Mouse (Mus musculus) MEL (cell line): ENCODE measurements at regions not wholly inside any gene's neighbourhood (a gene's known extent, or its start where the extent isn't known, plus 50 kb on each side); places are given as distances from the start of the nearest gene placed in this dataset.

Source experiments
- CTCF ChIP-seq, 3 experiments: IDR thresholded peaks in 2 of 3; conservative IDR thresholded peaks in 1 of 3; 2 replicates each; pipeline ENCODE4 v1.5.1; 2011 to 2012; ENCODE audit warnings: low read length in 3 of 3, low read depth in 2 of 3, mild to moderate bottlenecking in 2 of 3, improper control_type of control experiment in 1 of 3, inconsistent platforms in 1 of 3, mixed read lengths in 1 of 3, moderate library complexity in 1 of 3; ENCODE audit not compliant: control insufficient read depth in 1 of 3, insufficient read depth in 1 of 3, poor library complexity in 1 of 3, severe bottlenecking in 1 of 3
- EP300 ChIP-seq, 2 experiments: IDR thresholded peaks; 2 replicates each; pipeline ENCODE4 v1.6.1; 2011; ENCODE audit warnings: improper control_type of control experiment in 2 of 2, low read length in 2 of 2, low read depth in 1 of 2, mild to moderate bottlenecking in 1 of 2
- HCFC1 ChIP-seq: IDR thresholded peaks from 2 replicates; pipeline ENCODE4 v1.6.1; 2012; ENCODE audit warnings: low read depth, mild to moderate bottlenecking, inconsistent platforms, low read length, improper control_type of control experiment, moderate library complexity
- MAFK ChIP-seq: IDR thresholded peaks from 2 replicates; pipeline ENCODE4 v1.6.1; 2011; ENCODE audit warnings: low read depth, mild to moderate bottlenecking, low read length, improper control_type of control experiment, borderline replicate concordance
- POLR2A ChIP-seq, 2 experiments: IDR thresholded peaks; 2 replicates each; pipeline ENCODE4 v1.6.1; 2011 to 2012; ENCODE audit warnings: low read length in 2 of 2, mild to moderate bottlenecking in 2 of 2, control low read depth in 1 of 2, improper control_type of control experiment in 1 of 2, low read depth in 1 of 2, moderate library complexity in 1 of 2; ENCODE audit not compliant: control insufficient read depth in 1 of 2, insufficient read depth in 1 of 2, poor library complexity in 1 of 2
- POLR2AphosphoS2 ChIP-seq: IDR thresholded peaks from 2 replicates; pipeline ENCODE4 v1.6.1; 2011; ENCODE audit warnings: low read length, improper control_type of control experiment
- USF1 ChIP-seq: IDR thresholded peaks from 2 replicates; pipeline ENCODE4 v1.6.1; 2014; ENCODE audit warnings: low read depth, mild to moderate bottlenecking, inconsistent platforms, low read length, improper control_type of control experiment, moderate library complexity

- no peak for TF ChIP-seq EP300 (IDR thresholded peaks at IDR 0.05; ENCODE audit: low read depth in 1 of 2, low read length in 2 of 2)
- TF ChIP-seq POLR2A (IDR thresholded peaks at IDR 0.05; ENCODE audit: control insufficient read depth in 1 of 2, insufficient read depth in 1 of 2, low read depth in 1 of 2, low read length in 2 of 2, poor library complexity in 1 of 2): no peak
- no peak for TF ChIP-seq CTCF (IDR thresholded peaks at IDR 0.05 in 2 of 3, conservative IDR thresholded peaks at IDR 0.05 in 1 of 3; ENCODE audit: control insufficient read depth in 1 of 3, insufficient read depth in 1 of 3, low read depth in 2 of 3, low read length in 3 of 3, poor library complexity in 1 of 3, severe bottlenecking in 1 of 3)
- no peak for TF ChIP-seq HCFC1
- TF ChIP-seq MAFK: no peak
- TF ChIP-seq USF1: no peak
- TF ChIP-seq POLR2AphosphoS2: no peak
Observed at GRCm38 (mm10) chr9:113414690-113415089, 293.4 kb downstream of the Pdcd6ip start.
